ENCODE assay signal across 8 mouse cellular contexts in the genomic region with DNA sequence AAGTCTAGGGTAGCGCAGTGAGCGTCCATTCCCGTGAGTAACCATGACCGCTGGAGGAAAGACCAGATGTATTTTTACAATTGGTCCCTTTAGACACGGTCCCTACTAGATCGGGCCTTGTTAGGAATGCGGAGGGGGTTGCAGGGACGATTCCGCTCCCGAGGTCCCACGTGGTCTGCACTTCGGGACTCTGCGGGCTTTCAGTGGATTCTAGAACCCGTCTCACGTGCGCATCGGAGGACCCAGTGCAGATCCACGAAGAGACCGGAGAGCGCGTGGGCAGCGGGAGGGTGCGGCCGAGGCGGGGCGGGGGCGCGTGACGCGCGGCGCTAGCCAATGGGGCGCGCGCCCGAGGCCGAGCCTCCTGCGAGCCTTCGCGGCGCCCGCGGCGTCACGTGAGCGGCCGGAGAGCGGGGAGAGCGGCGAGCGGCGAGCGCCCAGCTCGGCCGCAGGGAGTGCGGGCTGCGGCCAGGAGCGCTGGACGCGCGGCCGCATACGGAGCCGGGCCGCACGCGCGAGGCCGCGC. TPM values are rescaled to one million over a fixed set of nuclear protein-coding genes. Genes with fewer than 3 reads are reported as not detected.
DNase-seq lines count a peak whose midpoint lies in the region; ATAC-seq and TF ChIP-seq lines count a peak whose summit lies in the region.

A gene (plus strand): TSS at position 396 of the 526 bp plus-strand sequence.

- no peaks in the 10 kb centered on the region for H3K36me3 ChIP-seq in spleen, adult 2 months (ENCODE audit: control insufficient read depth, insufficient read depth, low read length)
- H3K36me3 ChIP-seq in heart, embryonic 10.5 days = peaks cover 9% of the 10 kb centered on the region
- no peaks in the 10 kb centered on the region for H3K36me3 ChIP-seq in limb, embryonic 11.5 days (ENCODE audit: control insufficient read depth, insufficient read depth, low read length)
- H3K36me3 ChIP-seq in midbrain, embryonic 14.5 days (ENCODE audit: control insufficient read depth, insufficient read depth, low read length) = no peaks in the 10 kb centered on the region
- H3K36me3 ChIP-seq in stomach, postnatal 0 days (ENCODE audit: control insufficient read depth, insufficient read depth, low read length) = no peaks in the 10 kb centered on the region

- H3K27me3 ChIP-seq in spleen, adult 2 months (ENCODE audit: control insufficient read depth, insufficient read depth, low read length) = peaks cover 4% of the 10 kb centered on the region; the same call in 1 of the 2 replicates
- H3K27me3 ChIP-seq in heart, embryonic 10.5 days (ENCODE audit: insufficient read depth, poor library complexity, severe bottlenecking) = peaks cover 37% of the 10 kb centered on the region
- peaks cover 6% of the 10 kb centered on the region; the same call in 1 of the 2 replicates for H3K27me3 ChIP-seq in limb, embryonic 11.5 days (ENCODE audit: control insufficient read depth, insufficient read depth, low read length)
- H3K27me3 ChIP-seq in midbrain, embryonic 14.5 days (ENCODE audit: control insufficient read depth, insufficient read depth, low read length) = peaks cover 27% of the 10 kb centered on the region
- peaks cover 3% of the 10 kb centered on the region; the same call in 1 of the 2 replicates for H3K27me3 ChIP-seq in stomach, postnatal 0 days (ENCODE audit: control insufficient read depth, insufficient read depth, low read length)

- peak within 1 kb of the TSS; percentile 40; the same call in 1 of the 2 replicates for H3K4me3 ChIP-seq in spleen, adult 2 months (ENCODE audit: extremely low read depth, insufficient read depth, insufficient read length)
- peak within 1 kb of the TSS; percentile 80 for H3K4me3 ChIP-seq in heart, embryonic 10.5 days
- H3K4me3 ChIP-seq in limb, embryonic 11.5 days (ENCODE audit: low read depth, low read length) = peak within 1 kb of the TSS; percentile 62
- H3K4me3 ChIP-seq in midbrain, embryonic 14.5 days (replicated peaks; ENCODE audit: low read depth, low read length) = peak within 1 kb of the TSS; percentile 64
- H3K4me3 ChIP-seq in stomach, postnatal 0 days (ENCODE audit: low read depth, low read length) = peak within 1 kb of the TSS; percentile 64

- no peak for TF ChIP-seq CTCF in spleen, adult 2 months (IDR thresholded peaks at IDR 0.05; ENCODE audit: extremely low read depth, insufficient read depth, insufficient read length, insufficient replicate concordance)
- no peak for TF ChIP-seq CTCF in stomach, postnatal 0 days (IDR thresholded peaks at IDR 0.05; ENCODE audit: low read depth)

- peak; percentile 53; the same call in 1 of the 2 replicates for ATAC-seq in limb, embryonic 11.5 days (ENCODE audit: insufficient number of reproducible peaks, low FRiP score, low TSS enrichment, low read depth)
- ATAC-seq in midbrain, embryonic 14.5 days (ENCODE audit: low FRiP score, low TSS enrichment) = peak; percentile 75
- ATAC-seq in stomach, postnatal 0 days (ENCODE audit: low FRiP score, low TSS enrichment) = peak; percentile 78

- no peak for TF ChIP-seq POLR2A in spleen, adult 2 months (IDR thresholded peaks at IDR 0.05; ENCODE audit: low read depth, low read length)

- H3K4me1 ChIP-seq in spleen, adult 2 months (ENCODE audit: control insufficient read depth, insufficient read depth, insufficient read length) = peaks cover 5% of the 10 kb centered on the region; the same call in 1 of the 2 replicates
- peaks cover 27% of the 10 kb centered on the region for H3K4me1 ChIP-seq in heart, embryonic 10.5 days
- H3K4me1 ChIP-seq in limb, embryonic 11.5 days (ENCODE audit: control insufficient read depth, insufficient read depth, low read length) = peaks cover 7% of the 10 kb centered on the region; the same call in 1 of the 2 replicates
- H3K4me1 ChIP-seq in midbrain, embryonic 14.5 days (ENCODE audit: control insufficient read depth, insufficient read depth, low read length) = peaks cover 17% of the 10 kb centered on the region; the same call in 1 of the 2 replicates
- no peaks in the 10 kb centered on the region for H3K4me1 ChIP-seq in stomach, postnatal 0 days (replicated peaks; ENCODE audit: control insufficient read depth, insufficient read depth)

- peak within 1 kb of the TSS; percentile 100 for H3K4me2 ChIP-seq in limb, embryonic 11.5 days (ENCODE audit: low read depth, severe bottlenecking)
- peak within 1 kb of the TSS; percentile 100 for H3K4me2 ChIP-seq in midbrain, embryonic 14.5 days (ENCODE audit: low read length)
- peak within 1 kb of the TSS; percentile 100 for H3K4me2 ChIP-seq in stomach, postnatal 0 days (replicated peaks; ENCODE audit: low read depth)

- 3% methylated on average over 60 of the region's 70 CpGs for WGBS in spleen, adult 2 months
- WGBS in heart, embryonic 10.5 days = 3% methylated on average over 70 of the region's 70 CpGs
- under 1% methylated on average over 54 of the region's 70 CpGs for whole genome bisulfite sequencing in limb, embryonic 11.5 days
- 1% methylated on average over 70 of the region's 70 CpGs for WGBS in midbrain, embryonic 14.5 days
- whole genome bisulfite sequencing in stomach, postnatal 0 days = 0% methylated on average over 54 of the region's 70 CpGs

- H3K9ac ChIP-seq in limb, embryonic 11.5 days (ENCODE audit: low read length) = peak within 1 kb of the TSS; percentile 60
- H3K9ac ChIP-seq in midbrain, embryonic 14.5 days (replicated peaks; ENCODE audit: low read length) = peak within 1 kb of the TSS; percentile 66
- H3K9ac ChIP-seq in stomach, postnatal 0 days (ENCODE audit: low read length) = peak within 1 kb of the TSS; percentile 76

- no peaks in the 10 kb centered on the region for H3K9me3 ChIP-seq in heart, embryonic 10.5 days
- H3K9me3 ChIP-seq in limb, embryonic 11.5 days (ENCODE audit: control insufficient read depth, low read length) = no peaks in the 10 kb centered on the region
- no peaks in the 10 kb centered on the region for H3K9me3 ChIP-seq in midbrain, embryonic 14.5 days (ENCODE audit: control insufficient read depth, low read length)
- H3K9me3 ChIP-seq in stomach, postnatal 0 days (ENCODE audit: control insufficient read depth, low read length) = no peaks in the 10 kb centered on the region

- TF ChIP-seq EP300 in stomach, postnatal 0 days (optimal IDR thresholded peaks at IDR 0.05) = no peak

- peak within 1 kb of the TSS; percentile 15; the same call in 1 of the 2 replicates for H3K27ac ChIP-seq in spleen, adult 2 months (ENCODE audit: insufficient read depth, low read length)
- peak within 1 kb of the TSS; percentile 90 for H3K27ac ChIP-seq in heart, embryonic 10.5 days
- H3K27ac ChIP-seq in limb, embryonic 11.5 days (replicated peaks; ENCODE audit: low read depth, low read length) = no peak within 1 kb of the TSS
- peak within 1 kb of the TSS; percentile 49 for H3K27ac ChIP-seq in midbrain, embryonic 14.5 days (replicated peaks; ENCODE audit: low read depth, low read length)
- H3K27ac ChIP-seq in stomach, postnatal 0 days (replicated peaks) = peak within 1 kb of the TSS; percentile 71

- no peak for DNase-seq in spleen, adult 2 months (ENCODE audit: low read depth in 1 of 2, low spot score in 2 of 2)
- no peak for DNase-seq in spleen, postnatal 10 days (ENCODE audit: low spot score in 2 of 2)
- DNase-seq in fibroblast of lung, adult 2 months (ENCODE audit: low read depth) = peak; percentile 51
- no peak for DNase-seq in heart, embryonic 10.5 days (ENCODE audit: low spot score)
- DNase-seq in kidney, adult 9 months = peak; percentile 90
- DNase-seq in limb, embryonic 11.5 days (ENCODE audit: low spot score) = peak; percentile 66
- DNase-seq in midbrain, embryonic 14.5 days = peak; percentile 89
- DNase-seq in stomach, postnatal 0 days (ENCODE audit: low spot score) = peak; percentile 84

RNA-seq across cellular contexts. Expression of the gene that starts here (rescaled TPM):
- 9.7 and 11.0 TPM in 2 replicates for polyA plus RNA-seq in spleen, adult 2 months (2012; rRNA removed)
- polyA plus RNA-seq in heart, embryonic 10.5 days (2016; fragmentation: Nextera tagmentation; extraction: Ambion mirVana) = 7.9 and 11.5 TPM in 2 replicates
- polyA plus RNA-seq in limb, embryonic 11.5 days (2014; fragmentation: Nextera tagmentation; extraction: Ambion mirVana) = 3.6 and 3.8 TPM in 2 replicates
- polyA plus RNA-seq in midbrain, embryonic 14.5 days (2014; fragmentation: Nextera tagmentation; extraction: Ambion mirVana) = 13.9 and 14.2 TPM in 2 replicates
- polyA plus RNA-seq in stomach, postnatal 0 days (2015; fragmentation: Nextera tagmentation; extraction: Ambion mirVana) = 4.1 and 4.2 TPM in 2 replicates

Comparison
In these comparisons a context has a peak if more than half of its experiments do, and no peak if none do; other contexts are left out.
1. DNase-seq: peak in fibroblast of lung, adult 2 months (single experiment), kidney, adult 9 months (single experiment), limb, embryonic 11.5 days (single experiment), midbrain, embryonic 14.5 days (single experiment) and stomach, postnatal 0 days (single experiment); none in spleen, adult 2 months (0 of 2), spleen, postnatal 10 days (0 of 2) and heart, embryonic 10.5 days (single experiment).
2. Peak in every context shown above with its lines, with median percentiles within 50 percentile points of each other: H3K4me3 ChIP-seq, ATAC-seq, H3K4me2 ChIP-seq and H3K9ac ChIP-seq.